Mouse (Mus musculus) lung, postnatal 10 days (tissue): ENCODE results near the gene Fam83c.

Experiments
- DNase-seq: peaks from one replicate; pipeline ENCODE4 v3.0.0; 2021

Fam83c gene

GRCm38 (mm10) chr2:155826630-155827424 is 7.8 kb downstream of the Fam83c start, which contains the start of gene Eif6:
TSS of gene Eif6 (minus strand) at chr2:155826925.
- DNase-seq, result peak; percentile 95

DNA sequence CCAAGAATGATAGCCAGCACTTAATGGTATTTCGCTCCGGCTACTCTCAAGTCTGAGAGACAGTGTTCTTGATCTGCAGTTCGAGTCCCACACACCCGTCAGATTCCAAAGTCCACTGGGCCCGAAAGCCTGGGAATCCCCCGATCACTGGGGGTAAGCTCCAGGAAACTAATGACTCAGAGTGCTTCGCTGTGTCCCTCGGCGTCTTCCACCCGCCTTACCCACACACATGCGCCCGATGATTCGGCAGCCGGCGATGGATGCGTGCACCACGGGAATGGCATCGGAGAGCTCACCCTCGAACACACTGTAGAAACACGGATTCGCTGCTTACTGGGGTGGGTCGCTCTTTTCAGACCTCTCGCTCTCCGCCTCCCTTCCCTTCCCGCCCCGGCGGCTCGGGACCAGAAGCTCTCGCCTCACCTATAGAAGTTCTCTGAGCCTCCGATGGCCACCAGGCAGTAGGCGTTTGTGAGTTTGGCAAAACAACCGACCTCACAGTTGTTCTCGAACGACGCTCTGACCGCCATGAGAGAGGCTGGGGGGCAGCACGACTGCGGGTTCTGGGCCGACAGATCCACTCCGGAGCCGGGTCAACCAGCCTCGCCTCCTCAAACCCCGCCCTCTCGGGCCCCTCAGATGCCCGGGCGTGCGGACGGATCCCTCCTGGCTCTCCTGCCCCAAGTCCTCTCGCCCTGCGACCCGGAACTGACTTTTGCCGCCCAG is 8.6 kb downstream of the Fam83c start:
- no peak for DNase-seq

DNA sequence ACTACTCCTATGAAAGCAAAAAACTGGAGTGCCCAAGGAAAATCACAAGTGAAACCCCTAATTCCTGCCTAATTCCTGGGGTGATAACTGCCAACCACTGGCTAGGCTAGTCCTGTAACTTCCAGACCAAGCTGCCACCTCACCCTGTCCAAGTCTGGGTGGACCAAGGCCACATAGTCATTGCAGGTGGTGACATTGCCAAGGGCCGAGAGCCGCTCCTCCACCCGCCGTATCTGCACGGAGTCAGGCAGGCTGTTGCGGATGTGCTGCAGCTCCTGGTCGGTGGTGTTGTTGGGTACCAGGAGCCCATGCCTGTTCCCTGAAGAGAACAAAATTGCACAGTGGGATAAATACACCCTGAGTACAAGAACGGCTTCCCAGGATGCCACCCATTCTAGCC is 10.9 kb downstream of the Fam83c start:
- no peak for DNase-seq

DNA sequence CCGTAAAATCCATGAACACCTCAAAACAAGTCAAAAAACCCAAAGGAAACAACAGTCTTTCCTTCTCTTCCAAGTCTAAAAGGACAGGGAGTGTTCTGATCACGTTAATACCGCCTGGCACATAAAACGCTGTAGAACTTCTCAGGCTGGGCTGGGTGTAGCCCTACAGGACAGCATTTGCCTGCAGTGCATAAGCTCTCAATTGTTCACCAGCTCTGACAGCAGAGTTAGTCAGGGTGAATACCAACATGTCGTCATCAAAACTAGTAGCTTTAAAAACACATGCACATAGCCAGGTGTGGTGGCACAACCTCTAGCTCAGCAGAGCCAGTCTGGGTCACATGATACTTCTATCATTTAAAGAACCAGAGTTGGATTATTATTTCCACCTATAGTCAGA is 13.9 kb downstream of the Fam83c start:
- DNase-seq, result no peak

DNA sequence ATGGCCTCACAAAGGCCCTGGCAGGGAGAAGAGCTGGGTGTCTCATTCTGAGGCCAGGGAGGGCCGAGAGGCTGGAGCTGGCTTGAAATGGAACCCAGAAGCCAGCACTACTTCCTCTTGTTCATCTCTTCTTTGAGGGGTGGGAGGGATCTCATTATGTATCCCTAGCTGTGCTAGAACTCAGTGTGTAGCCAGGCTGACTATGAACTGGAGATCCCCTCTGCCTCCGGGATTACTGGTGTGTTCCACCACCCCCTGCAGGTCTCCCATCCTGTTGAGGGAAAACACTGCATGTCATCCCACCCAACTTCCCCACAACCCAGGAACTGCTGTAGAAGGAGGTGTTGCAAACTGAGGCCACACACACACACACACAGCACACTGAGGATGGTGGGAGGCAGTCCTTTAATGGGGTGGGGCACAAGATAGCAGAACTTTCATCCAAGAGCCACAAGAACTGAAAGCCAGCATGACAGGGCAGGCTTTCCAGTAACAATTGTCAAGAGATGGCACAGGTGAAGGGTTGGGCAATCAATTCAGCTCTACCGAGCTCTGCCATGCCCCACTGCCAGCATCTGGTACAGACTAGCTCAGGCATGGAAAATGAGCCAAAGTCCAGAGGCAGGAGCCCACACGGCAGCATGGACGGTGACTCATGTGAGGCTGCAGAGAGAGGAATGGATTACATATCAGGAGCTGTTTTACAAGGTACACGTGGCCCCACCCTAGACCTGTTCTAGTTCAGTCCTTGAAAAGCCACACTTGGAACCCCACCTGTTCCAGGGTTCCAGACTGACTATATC is 15.0 kb downstream of the Fam83c start:
- DNase-seq, result no peak

GRCm38 (mm10) chr2:155819392-155819448 is 15.4 kb downstream of the Fam83c start, which contains the start of gene BC029722:
TSS of gene BC029722 (minus strand) at chr2:155819426.
- no peak for DNase-seq

DNA sequence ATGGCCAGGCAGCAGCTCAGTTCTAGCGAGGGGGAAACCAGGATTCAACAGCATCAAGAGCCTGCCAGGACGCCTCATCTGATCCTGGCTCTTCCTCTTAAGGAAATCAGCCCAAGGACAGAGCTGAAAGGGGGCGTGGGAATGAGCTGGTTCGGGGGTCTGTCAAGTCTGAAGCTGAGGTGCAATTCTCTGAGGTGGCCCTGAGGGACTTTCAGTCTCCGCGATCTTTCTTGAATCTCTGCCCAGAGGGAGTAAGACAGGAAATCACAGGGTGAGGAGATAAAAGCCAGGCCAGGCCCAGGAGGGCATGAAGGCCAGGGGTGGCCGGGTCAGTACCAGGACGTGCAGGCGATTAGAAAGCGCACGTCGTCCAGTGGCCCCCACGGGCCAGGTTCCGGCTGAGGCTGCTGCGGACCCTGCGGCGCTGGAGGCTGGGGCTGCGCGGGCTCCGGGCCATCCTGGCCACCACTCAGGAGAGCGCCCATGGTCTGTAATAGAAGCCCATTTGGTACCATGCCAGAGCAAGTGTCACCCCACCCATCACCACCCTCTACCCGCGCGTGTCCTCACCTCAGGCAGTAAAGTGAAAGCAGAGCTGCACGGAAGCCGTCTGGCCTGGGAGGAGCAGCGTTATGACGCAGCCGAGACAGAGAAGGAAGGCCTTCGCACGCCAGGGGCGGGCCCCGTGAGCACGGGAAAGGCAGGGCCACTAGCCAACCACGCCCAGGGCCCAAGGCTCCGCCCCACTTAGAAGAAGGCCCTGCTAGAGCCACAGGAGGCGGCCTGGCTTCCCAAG is 15.9 kb downstream of the Fam83c start:
- peak; percentile 98 for DNase-seq

GRCm38 (mm10) chr2:155817301-155818245 is 17.1 kb downstream of the Fam83c start:
- DNase-seq, result no peak

- no peak for DNase-seq
These were observed 18.5 kb downstream of the Fam83c start for GRCm38 (mm10) chr2:155816179-155816578.

- DNase-seq, result no peak
These were observed 19.8 kb downstream of the Fam83c start for GRCm38 (mm10) chr2:155814829-155815228.

GRCm38 (mm10) chr2:155812637-155813036 is 22.0 kb downstream of the Fam83c start:
- no peak for DNase-seq

GRCm38 (mm10) chr2:155811821-155812396 is 22.7 kb downstream of the Fam83c start:
- peak; percentile 83 for DNase-seq

DNA sequence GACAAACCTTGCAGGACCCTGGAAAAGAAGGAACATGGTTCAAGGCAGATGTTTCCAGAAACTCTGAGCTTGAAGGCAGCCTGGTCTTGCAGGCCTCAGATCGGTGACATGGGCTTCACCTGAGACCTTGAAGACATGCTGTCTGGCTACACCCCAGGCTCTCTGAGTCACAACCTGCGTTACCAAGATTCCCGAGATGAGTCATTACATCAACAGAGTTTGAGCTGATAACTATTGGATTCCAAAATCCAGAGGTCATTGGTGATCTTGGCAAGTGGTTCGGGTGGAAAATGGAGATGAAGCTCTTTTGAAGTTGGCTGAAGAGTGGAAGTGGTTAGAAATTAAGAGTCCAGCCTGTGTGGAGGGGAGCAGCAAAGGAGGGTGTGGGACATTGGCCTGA is 25.0 kb downstream of the Fam83c start:
- no peak for DNase-seq

DNA sequence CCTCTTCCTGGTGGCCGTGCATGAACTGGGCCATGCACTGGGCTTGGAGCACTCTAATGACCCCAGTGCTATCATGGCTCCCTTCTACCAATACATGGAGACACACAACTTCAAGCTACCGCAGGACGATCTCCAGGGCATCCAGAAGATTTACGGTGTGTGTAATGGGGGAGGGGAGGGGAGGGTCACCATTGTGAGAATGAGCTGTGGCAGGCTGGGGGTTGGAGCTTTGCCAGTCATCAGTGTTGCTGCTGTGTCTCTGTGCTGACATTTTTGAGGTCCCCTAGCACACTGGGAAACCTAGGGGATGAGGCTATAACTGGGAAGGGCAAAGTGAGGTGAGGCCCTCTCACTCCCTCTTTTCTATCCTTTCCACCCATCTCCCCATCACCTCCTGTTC is 27.2 kb downstream of the Fam83c start:
- DNase-seq, result no peak

GRCm38 (mm10) chr2:155806548-155806947 is 28.1 kb downstream of the Fam83c start:
- peak; percentile 51 for DNase-seq

- DNase-seq, result no peak
These were observed 28.8 kb downstream of the Fam83c start for GRCm38 (mm10) chr2:155805925-155806255.

- DNase-seq, result peak; percentile 60
These were observed 29.3 kb downstream of the Fam83c start for GRCm38 (mm10) chr2:155805231-155805924.

- DNase-seq, result no peak
These were observed 30.6 kb downstream of the Fam83c start for GRCm38 (mm10) chr2:155804053-155804452.

DNA sequence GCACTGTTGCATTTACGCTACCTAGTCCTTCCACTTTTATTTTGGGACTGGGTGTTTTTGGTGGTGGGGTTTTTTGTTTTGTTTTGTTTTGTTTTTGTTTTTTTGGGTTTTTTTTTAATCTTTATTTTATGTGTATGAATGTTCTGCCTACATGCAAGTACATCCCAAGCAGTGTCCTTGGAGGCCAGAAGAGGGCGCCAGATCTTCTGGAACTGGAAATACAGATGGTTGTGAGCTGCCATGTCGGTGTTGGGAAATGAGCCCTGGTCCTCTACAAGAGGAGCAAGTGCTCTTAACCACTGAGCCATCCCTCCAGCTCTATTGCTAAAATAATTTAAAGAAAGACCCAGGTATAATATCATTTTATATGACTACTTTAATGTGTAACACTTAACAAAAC is 31.9 kb downstream of the Fam83c start:
- DNase-seq, result no peak

- no peak for DNase-seq
These were observed 36.0 kb downstream of the Fam83c start for GRCm38 (mm10) chr2:155798613-155799012.
